Mouse (Mus musculus) CD8-positive naive resting alpha-beta T cell, adult 2 months (primary cell): Measurements from ENCODE around the gene Chst3.
"Not testable (repeated sequence)": the region's sequence is repeated elsewhere in the genome, so short reads cannot be mapped to it uniquely, and the experiment has no call there.

ENCODE experiments used
- DNase-seq, 2 experiments: peaks; one replicate each; pipeline ENCODE4 v3.0.0; 2022; ENCODE audit warnings: low read depth in 2 of 2, low spot score in 2 of 2

Gene Chst3

GRCm38 (mm10) chr10:60218591-60219499 lies at the start of gene Chst3:
Gene Chst3, minus strand, starts transcription at chr10:60219260.
- peak in 1 of 2 experiments; percentile 6 for DNase-seq

GRCm38 (mm10) chr10:60268738-60269137 lies 49.7 kb upstream of the Chst3 start:
- no peak for DNase-seq

- DNase-seq = no peak
Measured at GRCm38 (mm10) chr10:60266842-60267401, 47.9 kb upstream of the Chst3 start.

DNA sequence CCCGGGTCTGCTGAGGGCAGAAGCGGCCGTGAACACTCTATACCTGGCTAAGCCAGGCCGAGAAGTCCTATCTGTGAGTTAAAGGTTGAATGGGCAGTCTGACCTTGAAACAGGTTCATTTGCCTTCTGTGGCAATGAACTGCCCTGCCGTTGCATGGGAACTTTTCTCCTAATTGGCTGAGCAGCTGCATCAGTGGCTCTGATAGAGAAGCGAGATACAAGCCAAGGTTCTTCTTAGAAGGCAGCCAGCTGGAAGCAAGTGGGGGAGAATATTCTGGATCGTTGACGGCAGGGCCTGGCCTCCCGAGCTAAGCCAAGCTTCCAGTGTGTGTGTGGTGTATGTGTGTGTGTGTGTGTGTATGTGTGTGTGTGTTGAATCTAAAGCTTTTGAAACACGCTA lies 46.2 kb upstream of the Chst3 start:
- no peak for DNase-seq

DNA sequence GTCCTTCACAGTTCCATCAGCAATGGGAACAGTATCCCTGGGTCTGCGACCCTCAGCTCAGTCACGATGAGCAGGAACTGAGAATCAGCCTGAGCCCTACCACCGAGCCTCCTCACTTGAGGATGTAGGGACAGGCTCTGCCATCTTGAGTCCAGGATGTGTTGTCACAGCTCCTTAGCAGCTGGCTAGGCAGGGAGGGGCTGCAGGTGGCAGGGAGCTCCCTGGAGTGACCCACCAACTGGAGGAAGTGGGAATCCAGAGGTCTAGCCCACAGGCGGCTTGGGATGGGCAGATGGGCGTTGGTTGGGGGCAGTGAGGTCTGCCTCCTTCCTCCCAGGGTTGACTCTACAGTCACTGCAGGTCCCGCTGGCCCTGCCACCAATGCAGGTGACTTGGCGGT lies 44.3 kb upstream of the Chst3 start:
- no peak for DNase-seq

DNA sequence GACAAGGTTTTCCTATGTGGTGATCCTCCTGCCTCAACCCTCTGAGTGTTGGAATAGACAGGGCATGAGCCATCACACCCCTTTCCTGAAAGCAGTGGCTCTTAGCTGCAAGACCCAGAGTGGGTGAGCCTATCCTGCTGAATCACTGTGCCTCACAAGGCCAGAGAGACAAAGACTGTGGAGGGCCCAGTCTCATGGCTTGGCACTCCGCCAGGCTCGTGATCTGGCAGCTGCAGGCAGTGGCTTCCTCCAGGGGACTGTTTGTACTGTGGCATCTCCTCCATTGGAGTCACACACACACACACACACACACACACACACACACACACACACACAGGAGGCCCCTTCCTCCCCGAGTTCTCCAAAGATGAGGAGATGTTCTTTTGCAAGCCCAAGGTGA lies 43.3 kb upstream of the Chst3 start:
- peak in 1 of 2 experiments; percentile 21 for DNase-seq

DNA sequence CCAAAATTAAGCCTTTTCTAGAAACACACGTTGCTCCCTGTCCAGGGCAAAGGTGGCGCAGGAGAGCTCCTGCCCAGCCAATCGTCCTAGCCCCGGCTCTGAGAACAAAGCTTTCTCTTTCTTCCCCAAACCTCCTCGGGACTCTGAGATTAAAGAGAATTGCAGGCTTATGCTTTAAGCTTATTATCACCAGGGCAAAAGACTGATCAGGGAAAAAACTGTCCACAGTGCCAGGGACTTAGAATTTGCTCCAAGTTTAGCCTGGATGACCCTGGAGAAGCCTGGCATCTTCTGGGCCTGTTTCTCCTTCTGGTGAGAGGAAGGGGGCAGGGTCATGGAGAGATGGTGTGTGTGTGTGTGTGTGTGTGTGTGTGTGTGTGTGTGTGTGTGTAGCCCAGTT lies 42.5 kb upstream of the Chst3 start:
- no peak for DNase-seq

DNA sequence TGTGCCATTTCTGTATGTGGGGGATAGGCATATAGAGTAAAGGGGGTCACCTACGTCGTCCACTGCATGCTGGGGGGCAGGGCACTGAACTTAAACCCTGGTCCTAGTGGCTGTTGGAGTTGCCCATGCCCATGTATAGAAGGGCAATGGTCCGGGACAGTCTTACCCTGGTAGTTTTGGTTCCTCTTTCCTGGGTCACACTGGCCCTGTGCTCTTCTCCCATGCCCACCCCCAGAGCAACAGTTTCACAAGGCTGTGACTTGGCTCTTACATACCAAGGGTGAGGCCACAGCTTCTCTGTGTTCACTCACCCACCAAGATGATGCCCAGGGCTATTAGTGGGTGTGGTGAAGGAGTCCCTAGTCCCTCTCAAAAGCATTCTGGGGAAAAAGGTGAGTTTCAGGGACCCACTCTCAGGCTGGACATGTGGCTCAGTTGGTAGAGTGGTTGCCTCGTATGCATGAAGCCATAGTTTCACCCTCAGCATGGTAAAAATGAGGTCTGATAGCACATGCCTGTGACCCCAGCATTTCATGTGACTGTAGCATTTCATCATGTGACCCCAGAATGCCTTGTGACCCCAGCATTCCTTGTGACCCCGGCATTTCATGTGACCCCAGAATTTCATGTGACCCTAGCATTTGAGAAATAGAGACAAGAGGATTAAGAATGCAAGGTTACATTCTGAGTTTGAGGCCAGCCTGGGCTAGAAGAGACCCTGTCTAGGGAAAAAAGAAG lies 41.7 kb upstream of the Chst3 start:
- no peak for DNase-seq

DNA sequence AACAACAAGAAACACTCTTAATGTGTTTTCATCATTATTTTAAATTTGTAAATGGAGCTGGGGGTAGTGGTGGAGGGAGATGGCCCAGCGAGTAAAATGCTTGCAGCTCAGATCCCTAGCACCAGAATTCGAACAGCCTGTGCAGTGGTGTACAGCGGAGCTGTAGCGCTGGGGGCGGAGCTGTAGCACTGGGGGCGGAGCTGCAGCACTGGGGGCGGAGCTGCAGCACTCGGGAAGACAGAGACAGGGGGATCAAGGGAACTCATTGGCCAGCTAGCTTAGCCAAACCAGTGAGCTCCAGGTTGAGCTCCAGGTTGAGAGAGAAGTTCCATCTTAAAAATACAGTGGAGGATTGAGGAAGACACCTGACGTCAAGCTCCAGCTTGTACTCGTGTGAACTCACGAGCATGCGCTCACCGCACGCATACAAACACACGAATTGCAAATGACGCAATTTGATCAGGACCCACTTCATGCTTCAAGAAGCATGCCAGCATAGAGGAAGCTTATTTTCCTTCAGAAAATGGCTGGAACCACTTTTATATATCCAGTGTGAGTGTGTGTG lies 38.3 kb upstream of the Chst3 start:
- no peak for DNase-seq

GRCm38 (mm10) chr10:60256088-60256487 lies 37.0 kb upstream of the Chst3 start:
- DNase-seq = no peak

- DNase-seq = no peak
Measured at GRCm38 (mm10) chr10:60252606-60253005, 33.5 kb upstream of the Chst3 start.

GRCm38 (mm10) chr10:60252187-60252586 lies 33.1 kb upstream of the Chst3 start:
- DNase-seq = no peak

- DNase-seq = no peak
Measured at GRCm38 (mm10) chr10:60250426-60250965, 31.4 kb upstream of the Chst3 start.

- DNase-seq = not testable (repeated sequence)
Measured at GRCm38 (mm10) chr10:60248345-60248744, 29.3 kb upstream of the Chst3 start.

DNA sequence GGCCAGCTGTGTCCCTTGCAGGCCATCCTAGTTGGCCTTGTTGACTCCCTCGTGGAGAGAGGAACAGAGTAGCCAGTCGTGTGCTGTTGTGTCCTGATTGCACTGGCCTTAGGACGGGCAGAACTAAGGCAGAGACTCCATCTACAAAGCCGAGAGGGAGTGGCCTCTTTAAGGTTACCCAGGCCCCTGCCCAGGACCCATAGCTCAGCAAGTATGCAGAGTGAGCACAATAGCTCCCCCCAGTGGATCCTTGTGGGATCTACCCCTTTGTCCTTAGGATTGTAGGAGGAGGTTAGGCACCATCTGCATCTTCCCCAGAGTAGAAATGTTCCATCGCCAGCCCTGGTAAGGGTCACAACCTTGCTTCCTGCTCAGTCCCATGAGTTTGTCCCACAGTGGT lies 27.5 kb upstream of the Chst3 start:
- peak; percentile 44 to 69 for DNase-seq

GRCm38 (mm10) chr10:60245635-60246034 lies 26.6 kb upstream of the Chst3 start:
- no peak for DNase-seq

DNA sequence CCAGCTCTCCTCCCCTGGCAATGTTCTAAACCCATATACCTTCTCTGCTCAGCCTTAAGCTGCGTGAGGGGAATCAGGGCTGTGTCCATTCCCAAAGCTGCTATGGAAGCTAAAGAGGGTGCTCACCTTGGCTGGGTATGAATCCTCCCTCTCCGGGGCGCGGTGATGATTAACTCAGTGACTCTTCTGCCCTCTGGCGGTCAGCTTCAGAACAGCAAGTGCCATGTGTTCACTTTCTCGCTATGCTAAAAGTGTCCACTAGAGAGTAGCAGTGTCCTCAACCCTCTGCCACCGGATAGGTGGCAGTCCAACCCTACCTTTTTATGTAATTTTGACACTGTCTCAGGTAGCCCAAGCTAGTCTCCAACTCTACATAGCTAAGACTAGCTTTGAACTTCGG lies 26.0 kb upstream of the Chst3 start:
- peak; percentile 88 to 92 for DNase-seq

DNA sequence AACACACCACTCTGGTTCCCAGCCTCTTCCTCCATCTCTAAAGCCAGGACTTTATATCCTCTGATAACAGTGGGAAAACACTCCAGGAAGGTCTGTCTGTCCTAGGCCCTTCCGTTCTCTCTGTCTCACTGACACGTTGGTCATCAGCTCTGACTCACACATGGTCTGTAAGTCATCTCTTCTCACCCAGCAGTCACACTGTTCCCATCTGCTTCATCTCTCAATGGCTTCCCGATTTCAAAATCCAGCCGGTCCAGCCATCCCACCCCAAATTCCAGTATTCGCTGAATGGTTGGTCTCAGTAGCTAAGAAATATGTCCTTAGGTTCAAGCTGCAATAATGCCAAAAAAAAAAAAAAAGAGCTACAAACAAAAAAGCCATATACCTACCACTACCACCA lies 24.9 kb upstream of the Chst3 start:
- DNase-seq = no peak

GRCm38 (mm10) chr10:60240416-60240815 lies 21.4 kb upstream of the Chst3 start:
- DNase-seq = no peak

GRCm38 (mm10) chr10:60237475-60238154 lies 18.6 kb upstream of the Chst3 start:
- no peak for DNase-seq

GRCm38 (mm10) chr10:60235876-60236275 lies 16.8 kb upstream of the Chst3 start:
- not testable (repeated sequence) for DNase-seq
